Mouse (Mus musculus) E14TG2a.4 (cell line): ENCODE measurements at regions not wholly inside any gene's neighbourhood (a gene's known extent, or its start where the extent isn't known, plus 50 kb on each side); places are given as distances from the start of the nearest gene placed in this dataset.

ENCODE experiments used
- CTCF ChIP-seq: conservative IDR thresholded peaks from 2 replicates; pipeline ENCODE4 v1.5.1; 2014; ENCODE audit warnings: low read length
- NANOG ChIP-seq: IDR thresholded peaks from 2 replicates; pipeline ENCODE4 v1.6.1; 2014; ENCODE audit warnings: borderline replicate concordance, low read length, mixed read lengths
- POU5F1 ChIP-seq: IDR thresholded peaks from 2 replicates; pipeline ENCODE4 v1.6.1; 2014; ENCODE audit warnings: low read length, borderline replicate concordance

GRCm38 (mm10) chr13:57044455-57044854, 148.7 kb upstream of the Trpc7 start:
- no peak for TF ChIP-seq CTCF
- TF ChIP-seq POU5F1, result no peak
- no peak for TF ChIP-seq NANOG
